Mouse (Mus musculus): ENCODE data around the gene Fam102a.

The Fam102a gene

GRCm38 (mm10) chr2:32547380-32547779, 12.2 kb downstream of the Fam102a start:
- DNase-seq, result no peak

GRCm38 (mm10) chr2:32547964-32548739, 13.0 kb downstream of the Fam102a start:
- peak; percentile 68 to 69 for DNase-seq

- DNase-seq, result no peak
Measured at GRCm38 (mm10) chr2:32549171-32549570, 14.0 kb downstream of the Fam102a start.

GRCm38 (mm10) chr2:32549764-32550163, 14.6 kb downstream of the Fam102a start:
- DNase-seq, result peak; percentile 51 to 54

- DNase-seq, result no peak
Measured at GRCm38 (mm10) chr2:32551236-32551635, 16.1 kb downstream of the Fam102a start.

GRCm38 (mm10) chr2:32553592-32554148, 18.5 kb downstream of the Fam102a start:
- DNase-seq, result no peak

- peak; percentile 51 to 72 for DNase-seq
Measured at GRCm38 (mm10) chr2:32555484-32555883, 20.4 kb downstream of the Fam102a start.

GRCm38 (mm10) chr2:32556019-32556418, 20.9 kb downstream of the Fam102a start:
- DNase-seq, result no peak

GRCm38 (mm10) chr2:32559570-32559969, 24.4 kb downstream of the Fam102a start:
- DNase-seq, result no peak

- peak; percentile 71 to 73 for DNase-seq
Measured at GRCm38 (mm10) chr2:32566536-32567063, 31.5 kb downstream of the Fam102a start.

GRCm38 (mm10) chr2:32568149-32568548, 33.0 kb downstream of the Fam102a start:
- DNase-seq, result no peak

- no peak for DNase-seq
Measured at GRCm38 (mm10) chr2:32568941-32569340, 33.8 kb downstream of the Fam102a start.

- peak; percentile 93 to 95 for DNase-seq
Measured at GRCm38 (mm10) chr2:32570698-32571494, 35.8 kb downstream of the Fam102a start, which contains the start of gene Dpm2. Gene Dpm2 (plus strand): TSS chr2:32570858.

GRCm38 (mm10) chr2:32572196-32572595, 37.1 kb downstream of the Fam102a start:
- DNase-seq, result no peak

GRCm38 (mm10) chr2:32574497-32574896, 39.4 kb downstream of the Fam102a start, which contains the start of gene Pip5kl1:
Gene Pip5kl1 (plus strand): TSS chr2:32574797.
- DNase-seq, result no peak

- DNase-seq, result peak; percentile 47 to 49
Measured at GRCm38 (mm10) chr2:32574901-32575585, 39.9 kb downstream of the Fam102a start.

GRCm38 (mm10) chr2:32575586-32576160, 40.5 kb downstream of the Fam102a start, which contains the start of gene 9430097D07Rik:
Gene 9430097D07Rik (minus strand): TSS chr2:32575684.
- no peak for DNase-seq

- DNase-seq, result no peak
Measured at GRCm38 (mm10) chr2:32576532-32576931, 41.4 kb downstream of the Fam102a start.

- DNase-seq, result peak; percentile 56 to 78
Measured at GRCm38 (mm10) chr2:32578146-32579046, 43.3 kb downstream of the Fam102a start.

- peak; percentile 72 for DNase-seq
Measured at GRCm38 (mm10) chr2:32581450-32582095, 46.4 kb downstream of the Fam102a start.
